Mouse (Mus musculus): ENCODE results near the gene Cyb5rl. TPM values are rescaled to one million over a fixed set of nuclear protein-coding genes. Genes with fewer than 3 reads are reported as not detected.
"Not testable (repeated sequence)": the region's sequence is repeated elsewhere in the genome, so short reads cannot be mapped to it uniquely, and the experiment has no call there.

The Cyb5rl gene
- polyA plus RNA-seq, 2 experiments: 1.2 to 1.7 TPM

DNA sequence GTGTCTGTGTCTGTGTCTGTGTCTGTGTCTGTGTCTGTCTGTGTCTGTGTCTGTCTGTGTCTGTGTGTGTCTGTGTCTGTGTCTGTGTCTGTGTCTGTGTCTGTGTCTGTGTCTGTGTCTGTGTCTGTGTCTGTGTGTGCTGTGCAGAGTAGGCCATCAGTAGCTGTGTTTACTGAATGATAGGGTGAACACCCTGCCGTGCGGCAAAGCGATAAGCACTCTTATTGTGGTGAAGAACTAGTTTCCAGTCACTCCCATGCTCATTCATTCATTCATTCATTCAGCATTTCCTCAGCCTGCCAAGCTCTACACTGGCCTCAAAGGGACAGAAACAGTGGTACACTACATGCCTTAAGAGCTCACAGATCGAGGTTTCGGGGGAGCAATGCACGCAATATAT is 42.4 kb downstream of the Cyb5rl start:
- peak; percentile 85 for ATAC-seq (ENCODE audit: insufficient read depth)
- 66% methylated on average over 6 of the region's 6 CpGs for WGBS (ENCODE audit: insufficient replicate concordance)
- H3K4me2 ChIP-seq (ENCODE audit: low read depth); H3K4me1 ChIP-seq (replicated peaks; ENCODE audit: control insufficient read depth in 2 of 2, insufficient read depth in 2 of 2, low read length in 1 of 2); H3K36me3 ChIP-seq (replicated peaks; ENCODE audit: control insufficient read depth, insufficient read depth, low read depth); H3K4me3 ChIP-seq (ENCODE audit: insufficient read depth in 1 of 2, low read depth in 2 of 2, low read length in 2 of 2); H3K9me3 ChIP-seq (ENCODE audit: control insufficient read depth, low read length); H3K9ac ChIP-seq (replicated peaks); H3K27me3 ChIP-seq (ENCODE audit: control insufficient read depth, insufficient read depth, low read length); H3K27ac ChIP-seq: not testable (repeated sequence)
- TF ChIP-seq EP300 (IDR thresholded peaks at IDR 0.05; ENCODE audit: low read depth): peak; percentile 37; the same call in 1 of the 2 replicates
- peak; percentile 27 to 41 (median 40) for DNase-seq (ENCODE audit: low read depth in 3 of 3, low spot score in 3 of 3)

GRCm38 (mm10) chr4:107114278-107114677 is 47.5 kb downstream of the Cyb5rl start:
- Histone ChIP-seq H3K27me3 (ENCODE audit: control insufficient read depth, insufficient read depth, low read length) (no peaks in the 10 kb centered on the region), H3K4me2 (ENCODE audit: low read depth) (no peak overlapping the region), H3K9me3 (ENCODE audit: control insufficient read depth, low read length) (no peaks in the 10 kb centered on the region), H3K36me3 (replicated peaks; ENCODE audit: control insufficient read depth, insufficient read depth, low read depth) (no peaks in the 10 kb centered on the region), H3K27ac (no peak overlapping the region), H3K4me1 (replicated peaks; ENCODE audit: control insufficient read depth in 2 of 2, insufficient read depth in 2 of 2, low read length in 1 of 2) (peaks cover 0 to 5% of the 10 kb centered on the region in 2 experiments; a peak in 2 of 4 replicates), H3K4me3 (ENCODE audit: insufficient read depth in 1 of 2, low read depth in 2 of 2, low read length in 2 of 2) (no peak overlapping the region), H3K9ac (replicated peaks) (no peak overlapping the region)
- DNase-seq (ENCODE audit: low read depth in 3 of 3, low spot score in 3 of 3) (no peak), ATAC-seq (ENCODE audit: insufficient read depth) (no peak)
- WGBS (ENCODE audit: insufficient replicate concordance): 59% methylated on average over 8 of the region's 8 CpGs
- TF ChIP-seq EP300 (IDR thresholded peaks at IDR 0.05; ENCODE audit: low read depth) (no peak), CTCF (IDR thresholded peaks at IDR 0.05; ENCODE audit: low read depth) (no peak)

GRCm38 (mm10) chr4:107117741-107118385 is 51.1 kb downstream of the Cyb5rl start:
- Histone ChIP-seq H3K4me3 (ENCODE audit: insufficient read depth in 1 of 2, low read depth in 2 of 2, low read length in 2 of 2) (no peak overlapping the region), H3K4me2 (ENCODE audit: low read depth) (no peak overlapping the region), H3K9ac (replicated peaks) (no peak overlapping the region), H3K36me3 (replicated peaks; ENCODE audit: control insufficient read depth, insufficient read depth, low read depth) (no peaks in the 10 kb centered on the region), H3K27ac (no peak overlapping the region), H3K4me1 (replicated peaks; ENCODE audit: control insufficient read depth in 2 of 2, insufficient read depth in 2 of 2, low read length in 1 of 2) (peaks cover 0 to 8% of the 10 kb centered on the region in 2 experiments; a peak in 2 of 4 replicates), H3K27me3 (ENCODE audit: control insufficient read depth, insufficient read depth, low read length) (no peaks in the 10 kb centered on the region), H3K9me3 (ENCODE audit: control insufficient read depth, low read length) (no peaks in the 10 kb centered on the region)
- 53% methylated on average over 2 of the region's 2 CpGs for WGBS (ENCODE audit: insufficient replicate concordance)
- ATAC-seq (ENCODE audit: insufficient read depth) (no peak), DNase-seq (ENCODE audit: low read depth in 3 of 3, low spot score in 3 of 3) (no peak)
- TF ChIP-seq EP300 (IDR thresholded peaks at IDR 0.05; ENCODE audit: low read depth) (no peak), CTCF (IDR thresholded peaks at IDR 0.05; ENCODE audit: low read depth) (no peak)

DNA sequence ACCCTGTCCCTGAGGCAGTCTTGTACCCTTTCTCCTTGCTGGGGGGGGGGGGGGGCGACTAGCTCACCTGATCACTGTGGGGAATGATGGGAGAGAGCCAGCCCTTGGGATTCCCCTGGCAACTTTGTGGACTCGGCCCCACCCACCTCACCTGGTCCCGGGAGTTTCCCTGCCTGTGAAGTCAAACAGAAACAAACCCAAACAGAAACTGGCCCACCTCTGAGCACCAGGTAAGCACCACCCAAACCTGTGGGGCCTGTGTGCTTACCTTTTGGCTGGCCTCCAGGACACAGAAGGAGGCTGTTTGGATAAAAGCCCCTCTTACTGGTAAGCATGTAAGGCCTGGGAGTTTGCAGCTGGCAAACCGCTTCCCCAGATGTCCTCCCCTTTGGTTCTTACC is 52.3 kb downstream of the Cyb5rl start:
- H3K27ac ChIP-seq: no peak overlapping the region
- TF ChIP-seq CTCF (IDR thresholded peaks at IDR 0.05; ENCODE audit: low read depth) (no peak), EP300 (IDR thresholded peaks at IDR 0.05; ENCODE audit: low read depth) (no peak)
- H3K4me2 ChIP-seq (ENCODE audit: low read depth): no peak overlapping the region
- H3K27me3 ChIP-seq (ENCODE audit: control insufficient read depth, insufficient read depth, low read length): no peaks in the 10 kb centered on the region
- H3K9me3 ChIP-seq (ENCODE audit: control insufficient read depth, low read length): no peaks in the 10 kb centered on the region
- H3K4me1 ChIP-seq (replicated peaks; ENCODE audit: control insufficient read depth in 2 of 2, insufficient read depth in 2 of 2, low read length in 1 of 2): peaks cover 0 to 8% of the 10 kb centered on the region in 2 experiments; a peak in 2 of 4 replicates
- WGBS (ENCODE audit: insufficient replicate concordance): 48% methylated on average over 4 of the region's 4 CpGs
- H3K9ac ChIP-seq (replicated peaks): no peak overlapping the region
- no peak overlapping the region for H3K4me3 ChIP-seq (ENCODE audit: insufficient read depth in 1 of 2, low read depth in 2 of 2, low read length in 2 of 2)
- no peaks in the 10 kb centered on the region for H3K36me3 ChIP-seq (replicated peaks; ENCODE audit: control insufficient read depth, insufficient read depth, low read depth)
- DNase-seq (ENCODE audit: low read depth in 3 of 3, low spot score in 3 of 3): no peak
- no peak for ATAC-seq (ENCODE audit: insufficient read depth)

GRCm38 (mm10) chr4:107120676-107121075 is 53.9 kb downstream of the Cyb5rl start:
- 72% methylated on average over 6 of the region's 6 CpGs for WGBS (ENCODE audit: insufficient replicate concordance)
- Histone ChIP-seq H3K36me3 (replicated peaks; ENCODE audit: control insufficient read depth, insufficient read depth, low read depth) (no peaks in the 10 kb centered on the region), H3K9ac (replicated peaks) (no peak overlapping the region), H3K27me3 (ENCODE audit: control insufficient read depth, insufficient read depth, low read length) (no peaks in the 10 kb centered on the region), H3K27ac (no peak overlapping the region), H3K4me1 (replicated peaks; ENCODE audit: control insufficient read depth in 2 of 2, insufficient read depth in 2 of 2, low read length in 1 of 2) (peaks cover 0 to 8% of the 10 kb centered on the region in 2 experiments; a peak in 2 of 4 replicates), H3K4me3 (ENCODE audit: insufficient read depth in 1 of 2, low read depth in 2 of 2, low read length in 2 of 2) (no peak overlapping the region), H3K4me2 (ENCODE audit: low read depth) (no peak overlapping the region), H3K9me3 (ENCODE audit: control insufficient read depth, low read length) (no peaks in the 10 kb centered on the region)
- no peak for TF ChIP-seq EP300 (IDR thresholded peaks at IDR 0.05; ENCODE audit: low read depth)
- ATAC-seq (ENCODE audit: insufficient read depth) (no peak), DNase-seq (ENCODE audit: low read depth in 3 of 3, low spot score in 3 of 3) (no peak)

Data from liver, embryonic 14.5 days (tissue).